In genomic region chr13:101836992-101837391, GRCm38 (mm10) we compare ENCODE assay signal across 16 mouse cellular contexts.
"Had no signal": no experiment of that assay in that cellular context is flagged by ENCODE, and none has a peak within 500 bp of the region (broad histone marks: within the 10 kb centered on the region; RNA-seq: fewer than 3 reads in every experiment).

No protein-coding gene starts in this region.

- H3K4me1 ChIP-seq: liver, embryonic 12.5 days; midbrain, embryonic 12.5 days; neural tube, embryonic 12.5 days had no signal

- H3K36me3 ChIP-seq: liver, embryonic 12.5 days; midbrain, embryonic 12.5 days; neural tube, embryonic 12.5 days had no signal

- H3K9me3 ChIP-seq: liver, embryonic 12.5 days; midbrain, embryonic 12.5 days; neural tube, embryonic 12.5 days had no signal

- H3K9ac ChIP-seq: liver, embryonic 12.5 days; liver, embryonic 14.5 days; lung, embryonic 14.5 days; midbrain, embryonic 12.5 days; neural tube, embryonic 12.5 days had no signal

- H3K27ac ChIP-seq: liver, embryonic 12.5 days; liver, embryonic 14.5 days; midbrain, embryonic 12.5 days; neural tube, embryonic 12.5 days had no signal

- H3K4me2 ChIP-seq: liver, embryonic 12.5 days; lung, embryonic 14.5 days; midbrain, embryonic 12.5 days; neural tube, embryonic 12.5 days had no signal

- DNase-seq: lung, adult 18-20 months; lung, embryonic 14.5 days; lung, postnatal 10 days; lung, postnatal 4 days; midbrain, embryonic 14.5 days; right cerebral cortex, postnatal 25 days; right cerebral cortex, postnatal 4 days; spleen, adult 18-20 months; thymus, adult 18-20 months; thymus, postnatal 14 days; thymus, postnatal 36 days had no signal

- H3K4me3 ChIP-seq: liver, embryonic 12.5 days; midbrain, embryonic 12.5 days; neural tube, embryonic 12.5 days had no signal

- H3K27me3 ChIP-seq: liver, embryonic 12.5 days; midbrain, embryonic 12.5 days; neural tube, embryonic 12.5 days had no signal

- ATAC-seq: liver, embryonic 12.5 days; midbrain, embryonic 16.5 days had no signal
